Mouse (Mus musculus) G1E (cell line): ENCODE measurements at regions not wholly inside any gene's neighbourhood (a gene's known extent, or its start where the extent isn't known, plus 50 kb on each side); places are given as distances from the start of the nearest gene placed in this dataset.

Source experiments
- CTCF ChIP-seq: IDR thresholded peaks from 2 replicates; pipeline ENCODE4 v1.5.1; 2012; ENCODE audit warnings: low read depth, low read length, inconsistent platforms, mixed read lengths
- GATA1 ChIP-seq: IDR thresholded peaks from 2 replicates; pipeline ENCODE4 v1.6.1; 2012; ENCODE audit warnings: borderline replicate concordance, low read length, inconsistent platforms, mixed read lengths
- TAL1 ChIP-seq: conservative IDR thresholded peaks from 2 replicates; pipeline ENCODE4 v1.6.1; 2012; ENCODE audit warnings: low read depth, low read length, inconsistent platforms, mixed read lengths

DNA sequence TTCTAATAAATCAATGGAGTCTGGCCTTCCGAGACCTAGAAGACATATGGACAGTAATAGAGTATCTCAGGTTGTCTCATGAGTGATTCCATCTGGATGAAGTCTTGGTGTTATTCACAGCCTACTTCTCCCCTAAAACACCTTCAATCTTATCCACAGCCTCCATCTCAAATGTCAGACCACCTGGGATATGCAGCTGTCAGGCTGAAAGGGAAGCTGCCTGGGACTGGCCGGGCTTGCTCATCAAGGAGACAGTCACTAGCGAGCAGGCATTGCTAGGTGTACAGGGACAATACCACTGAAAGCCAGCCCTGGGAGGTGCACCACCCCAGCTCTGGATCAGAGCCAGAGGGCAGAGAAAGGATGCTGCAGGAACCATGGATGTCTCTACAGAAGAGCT lies 676.4 kb upstream of the Zeb2 start:
- TF ChIP-seq CTCF (no peak), TAL1 (no peak), GATA1 (no peak)
